Mouse (Mus musculus): ENCODE measurements around the gene Rcbtb2. TPM values are rescaled to one million over a fixed set of nuclear protein-coding genes. Genes with fewer than 3 reads are reported as not detected.

The Rcbtb2 gene
- total and polyA plus RNA-seq, 2 experiments from 2014 or later: 43.1 to 54.1 TPM

GRCm38 (mm10) chr14:73211477-73211876 lies 88.6 kb downstream of the Rcbtb2 start:
- Histone ChIP-seq H3K27ac (ENCODE audit: low read depth, low read length) (no peak overlapping the region), H3K4me3 (ENCODE audit: low read depth, low read length) (no peak overlapping the region), H3K27me3 (ENCODE audit: insufficient read depth, low read length) (no peaks in the 10 kb centered on the region), H3K9me3 (ENCODE audit: low read length) (no peaks in the 10 kb centered on the region), H3K4me2 (ENCODE audit: low read depth, low read length, poor library complexity, severe bottlenecking) (no peak overlapping the region), H3K36me3 (ENCODE audit: insufficient read depth, low read length) (peaks cover 4% of the 10 kb centered on the region; the same call in 1 of the 2 replicates), H3K4me1 (ENCODE audit: insufficient read depth, low read length) (no peaks in the 10 kb centered on the region), H3K9ac (replicated peaks; ENCODE audit: low read length, poor library complexity, severe bottlenecking) (no peak overlapping the region)
- no peak for TF ChIP-seq CTCF (IDR thresholded peaks at IDR 0.05)
- ATAC-seq (ENCODE audit: low FRiP score) (no peak), DNase-seq (ENCODE audit: low spot score) (no peak)
- WGBS: 94% methylated on average over 5 of the region's 5 CpGs

- TF ChIP-seq CTCF (IDR thresholded peaks at IDR 0.05): no peak
- ATAC-seq (ENCODE audit: low FRiP score): no peak
- 88% methylated on average over 1 of the region's 1 CpGs for WGBS
- H3K27ac ChIP-seq (ENCODE audit: low read depth, low read length): no peak overlapping the region
- DNase-seq (ENCODE audit: low spot score): peak; percentile 19
- H3K9ac ChIP-seq (replicated peaks; ENCODE audit: low read length, poor library complexity, severe bottlenecking): no peak overlapping the region
- no peaks in the 10 kb centered on the region for H3K9me3 ChIP-seq (ENCODE audit: low read length)
- no peak overlapping the region for H3K4me2 ChIP-seq (ENCODE audit: low read depth, low read length, poor library complexity, severe bottlenecking)
- no peaks in the 10 kb centered on the region for H3K4me1 ChIP-seq (ENCODE audit: insufficient read depth, low read length)
- H3K36me3 ChIP-seq (ENCODE audit: insufficient read depth, low read length): 0 out of 2 replicates have a peak, but pooled peaks cover 4% of the 10 kb centered on the region
- H3K4me3 ChIP-seq (ENCODE audit: low read depth, low read length): no peak overlapping the region
- no peaks in the 10 kb centered on the region for H3K27me3 ChIP-seq (ENCODE audit: insufficient read depth, low read length)
These were observed 94.2 kb downstream of the Rcbtb2 start for GRCm38 (mm10) chr14:73217062-73217461.

- no peak overlapping the region for H3K27ac ChIP-seq (ENCODE audit: low read depth, low read length)
- H3K4me1 ChIP-seq (ENCODE audit: insufficient read depth, low read length): no peaks in the 10 kb centered on the region
- no peaks in the 10 kb centered on the region for H3K9me3 ChIP-seq (ENCODE audit: low read length)
- no peaks in the 10 kb centered on the region for H3K27me3 ChIP-seq (ENCODE audit: insufficient read depth, low read length)
- H3K36me3 ChIP-seq (ENCODE audit: insufficient read depth, low read length): no peaks in the 10 kb centered on the region
- H3K9ac ChIP-seq (replicated peaks; ENCODE audit: low read length, poor library complexity, severe bottlenecking): no peak overlapping the region
- ATAC-seq (ENCODE audit: low FRiP score) (no peak), DNase-seq (ENCODE audit: low spot score) (no peak)
- WGBS: 89% methylated on average over 9 of the region's 9 CpGs
- no peak overlapping the region for H3K4me3 ChIP-seq (ENCODE audit: low read depth, low read length)
- no peak for TF ChIP-seq CTCF (IDR thresholded peaks at IDR 0.05)
- H3K4me2 ChIP-seq (ENCODE audit: low read depth, low read length, poor library complexity, severe bottlenecking): no peak overlapping the region
These were observed 99.6 kb downstream of the Rcbtb2 start for GRCm38 (mm10) chr14:73222316-73222970.

- DNase-seq (ENCODE audit: low spot score): peak; percentile 58
- H3K9me3 ChIP-seq (ENCODE audit: low read length): no peaks in the 10 kb centered on the region
- H3K27me3 ChIP-seq (ENCODE audit: insufficient read depth, low read length): no peaks in the 10 kb centered on the region
- no peak overlapping the region for H3K4me2 ChIP-seq (ENCODE audit: low read depth, low read length, poor library complexity, severe bottlenecking)
- no peak for TF ChIP-seq CTCF (IDR thresholded peaks at IDR 0.05)
- no peak overlapping the region for H3K4me3 ChIP-seq (ENCODE audit: low read depth, low read length)
- 52% methylated on average over 3 of the region's 3 CpGs for WGBS
- no peak overlapping the region for H3K27ac ChIP-seq (ENCODE audit: low read depth, low read length)
- H3K36me3 ChIP-seq (ENCODE audit: insufficient read depth, low read length): no peaks in the 10 kb centered on the region
- H3K4me1 ChIP-seq (ENCODE audit: insufficient read depth, low read length): no peaks in the 10 kb centered on the region
- ATAC-seq (ENCODE audit: low FRiP score): no peak
- H3K9ac ChIP-seq (replicated peaks; ENCODE audit: low read length, poor library complexity, severe bottlenecking): no peak overlapping the region
These were observed 103.5 kb downstream of the Rcbtb2 start for GRCm38 (mm10) chr14:73226346-73226745.

DNA sequence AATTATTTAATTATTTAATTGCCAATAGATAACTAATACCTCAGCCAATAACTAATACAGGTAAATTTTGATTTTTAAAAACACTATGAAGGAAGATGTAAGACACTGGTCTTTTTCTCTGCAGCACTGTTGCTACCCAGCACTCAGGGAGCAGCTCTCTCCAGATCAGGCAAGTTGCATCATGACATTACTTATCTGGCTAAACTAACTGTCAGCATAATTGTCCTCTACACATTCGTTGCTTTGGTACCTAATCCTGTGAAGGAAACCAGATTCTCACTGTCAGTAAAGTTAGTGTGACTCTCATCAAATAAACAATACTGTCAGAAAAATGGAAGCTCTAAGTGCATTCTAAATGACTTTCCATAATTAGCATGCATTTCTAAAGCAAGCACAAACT lies 104.0 kb downstream of the Rcbtb2 start:
- no peak overlapping the region for H3K4me3 ChIP-seq (ENCODE audit: low read depth, low read length)
- ATAC-seq (ENCODE audit: low FRiP score): no peak
- no peaks in the 10 kb centered on the region for H3K27me3 ChIP-seq (ENCODE audit: insufficient read depth, low read length)
- no peak for TF ChIP-seq CTCF (IDR thresholded peaks at IDR 0.05)
- no peaks in the 10 kb centered on the region for H3K9me3 ChIP-seq (ENCODE audit: low read length)
- H3K9ac ChIP-seq (replicated peaks; ENCODE audit: low read length, poor library complexity, severe bottlenecking): no peak overlapping the region
- no peaks in the 10 kb centered on the region for H3K4me1 ChIP-seq (ENCODE audit: insufficient read depth, low read length)
- no peaks in the 10 kb centered on the region for H3K36me3 ChIP-seq (ENCODE audit: insufficient read depth, low read length)
- no peak overlapping the region for H3K27ac ChIP-seq (ENCODE audit: low read depth, low read length)
- no peak for DNase-seq (ENCODE audit: low spot score)
- whole genome bisulfite sequencing: 15% methylated on average over 1 of the region's 1 CpGs
- no peak overlapping the region for H3K4me2 ChIP-seq (ENCODE audit: low read depth, low read length, poor library complexity, severe bottlenecking)

GRCm38 (mm10) chr14:73231286-73231982 lies 108.6 kb downstream of the Rcbtb2 start:
- Histone ChIP-seq H3K4me1 (ENCODE audit: insufficient read depth, low read length) (no peaks in the 10 kb centered on the region), H3K27ac (ENCODE audit: low read depth, low read length) (no peak overlapping the region), H3K9me3 (ENCODE audit: low read length) (no peaks in the 10 kb centered on the region), H3K27me3 (ENCODE audit: insufficient read depth, low read length) (no peaks in the 10 kb centered on the region), H3K9ac (replicated peaks; ENCODE audit: low read length, poor library complexity, severe bottlenecking) (no peak overlapping the region), H3K4me3 (ENCODE audit: low read depth, low read length) (no peak overlapping the region), H3K36me3 (ENCODE audit: insufficient read depth, low read length) (no peaks in the 10 kb centered on the region), H3K4me2 (ENCODE audit: low read depth, low read length, poor library complexity, severe bottlenecking) (no peak overlapping the region)
- DNase-seq (ENCODE audit: low spot score): no peak
- ATAC-seq (ENCODE audit: low FRiP score): no peak
- no peak for TF ChIP-seq CTCF (IDR thresholded peaks at IDR 0.05)
- WGBS: 33% methylated on average over 5 of the region's 5 CpGs
